Mouse (Mus musculus) erythroblast, embryonic 14.5 days (primary cell): Measurements from ENCODE around the gene Stt3a. TPM values are rescaled to one million over a fixed set of nuclear protein-coding genes. Genes with fewer than 3 reads are reported as not detected.

Source experiments
- H3K27me3 ChIP-seq: 2 replicates; pipeline ENCODE4 v1.6.1; 2012; ENCODE audit warnings: inconsistent platforms; ENCODE audit not compliant: control insufficient read depth
- H3K36me3 ChIP-seq: 2 replicates; pipeline ENCODE4 v1.6.1; 2012; ENCODE audit warnings: mild to moderate bottlenecking, inconsistent platforms; ENCODE audit not compliant: control insufficient read depth
- H3K4me1 ChIP-seq: 2 replicates; pipeline ENCODE4 v1.6.1; 2012; ENCODE audit warnings: inconsistent platforms; ENCODE audit not compliant: control insufficient read depth
- H3K4me3 ChIP-seq: replicated peaks from 2 replicates; pipeline ENCODE3; 2012; ENCODE audit warnings: moderate library complexity, mild to moderate bottlenecking, inconsistent platforms
- H3K9me3 ChIP-seq: 2 replicates; pipeline ENCODE4 v1.6.1; 2012; ENCODE audit warnings: low read length, inconsistent platforms, mixed read lengths; ENCODE audit not compliant: control insufficient read depth
- GATA1 ChIP-seq: IDR thresholded peaks from 2 replicates; pipeline ENCODE4 v1.6.1; 2012; ENCODE audit warnings: low read length, inconsistent platforms, mixed read lengths
- TAL1 ChIP-seq: IDR thresholded peaks from 3 replicates; pipeline ENCODE4 v1.6.1; 2012; ENCODE audit warnings: low read length, inconsistent platforms, mixed read lengths
- polyA plus RNA-seq: library from polyadenylated mRNA; stranded (reverse); fragments of >175 nt; gene quantifications from 2 replicates; pipeline ENCODE4 v1.2.3, GENCODE M21; 2012

Gene Stt3a
- 0.14 and 0.20 TPM in 2 replicates for polyA plus RNA-seq

- no peaks in the 10 kb centered on the region for H3K9me3 ChIP-seq
- no peak for TF ChIP-seq TAL1
- no peak for TF ChIP-seq GATA1
- H3K4me3 ChIP-seq, result peak within 1 kb of the TSS; percentile 74
- H3K36me3 ChIP-seq, result peaks cover 31% of the 10 kb centered on the region
- no peaks in the 10 kb centered on the region for H3K27me3 ChIP-seq
- peaks cover 23% of the 10 kb centered on the region for H3K4me1 ChIP-seq
Measured at GRCm38 (mm10) chr9:36767203-36768143, at the start of gene Stt3a. Gene Stt3a, minus strand, starts transcription at chr9:36767679.

- H3K27me3 ChIP-seq, result no peaks in the 10 kb centered on the region
- TF ChIP-seq TAL1 (no peak), GATA1 (no peak)
- H3K9me3 ChIP-seq, result no peaks in the 10 kb centered on the region
- no peak overlapping the region for H3K4me3 ChIP-seq
- no peaks in the 10 kb centered on the region for H3K36me3 ChIP-seq
- no peaks in the 10 kb centered on the region for H3K4me1 ChIP-seq
Measured at GRCm38 (mm10) chr9:36814486-36814885, 47.0 kb upstream of the Stt3a start.

- Histone ChIP-seq H3K9me3 (no peaks in the 10 kb centered on the region), H3K36me3 (no peaks in the 10 kb centered on the region), H3K27me3 (no peaks in the 10 kb centered on the region), H3K4me3 (no peak overlapping the region), H3K4me1 (no peaks in the 10 kb centered on the region)
- no peak for TF ChIP-seq GATA1
- no peak for TF ChIP-seq TAL1
Measured at GRCm38 (mm10) chr9:36808126-36808785, 40.8 kb upstream of the Stt3a start.

GRCm38 (mm10) chr9:36805256-36805975, 37.9 kb upstream of the Stt3a start:
- no peaks in the 10 kb centered on the region for H3K4me1 ChIP-seq
- no peaks in the 10 kb centered on the region for H3K9me3 ChIP-seq
- no peaks in the 10 kb centered on the region for H3K36me3 ChIP-seq
- TF ChIP-seq GATA1 (no peak), TAL1 (no peak)
- no peaks in the 10 kb centered on the region for H3K27me3 ChIP-seq
- H3K4me3 ChIP-seq, result no peak overlapping the region

GRCm38 (mm10) chr9:36803926-36804325, 36.4 kb upstream of the Stt3a start:
- H3K9me3 ChIP-seq, result no peaks in the 10 kb centered on the region
- no peak overlapping the region for H3K4me3 ChIP-seq
- TF ChIP-seq TAL1, result no peak
- no peak for TF ChIP-seq GATA1
- no peaks in the 10 kb centered on the region for H3K36me3 ChIP-seq
- no peaks in the 10 kb centered on the region for H3K4me1 ChIP-seq
- H3K27me3 ChIP-seq, result no peaks in the 10 kb centered on the region

GRCm38 (mm10) chr9:36803386-36803785, 35.9 kb upstream of the Stt3a start:
- no peaks in the 10 kb centered on the region for H3K27me3 ChIP-seq
- H3K4me3 ChIP-seq, result no peak overlapping the region
- no peaks in the 10 kb centered on the region for H3K36me3 ChIP-seq
- no peaks in the 10 kb centered on the region for H3K9me3 ChIP-seq
- no peak for TF ChIP-seq GATA1
- no peak for TF ChIP-seq TAL1
- no peaks in the 10 kb centered on the region for H3K4me1 ChIP-seq

- Histone ChIP-seq H3K27me3 (no peaks in the 10 kb centered on the region), H3K4me3 (no peak overlapping the region), H3K9me3 (no peaks in the 10 kb centered on the region), H3K36me3 (no peaks in the 10 kb centered on the region), H3K4me1 (no peaks in the 10 kb centered on the region)
- TF ChIP-seq TAL1 (no peak), GATA1 (no peak)
Measured at GRCm38 (mm10) chr9:36802951-36803350, 35.5 kb upstream of the Stt3a start.

GRCm38 (mm10) chr9:36801961-36802360, 34.5 kb upstream of the Stt3a start:
- H3K27me3 ChIP-seq, result no peaks in the 10 kb centered on the region
- TF ChIP-seq GATA1 (no peak), TAL1 (no peak)
- H3K36me3 ChIP-seq, result no peaks in the 10 kb centered on the region
- H3K4me1 ChIP-seq, result peaks cover 6% of the 10 kb centered on the region
- H3K4me3 ChIP-seq, result no peak overlapping the region
- no peaks in the 10 kb centered on the region for H3K9me3 ChIP-seq
